Mouse (Mus musculus) MEL (cell line): Measurements from ENCODE around the gene Fam20b. TPM values are rescaled to one million over a fixed set of nuclear protein-coding genes. Genes with fewer than 3 reads are reported as not detected.

Source experiments
- DNase-seq: peaks from one replicate; pipeline ENCODE4 v3.0.0; 2011; ENCODE audit warnings: low read depth, low spot score
- H3K27ac ChIP-seq: 2 replicates; pipeline ENCODE4 v1.5.1; 2012; ENCODE audit warnings: low read depth, mild to moderate bottlenecking, control low read depth, low read length, moderate library complexity; ENCODE audit not compliant: control insufficient read depth
- H3K27me3 ChIP-seq, 2 experiments: fragments of 150-350 bp in 1 of 2; sonication (generic) in 1 of 2; 2 replicates each; pipeline ENCODE4 v1.6.1; 2012; ENCODE audit warnings: low read length in 2 of 2, mild to moderate bottlenecking in 2 of 2, improper control_type of control experiment in 1 of 2, moderate library complexity in 1 of 2; ENCODE audit not compliant: insufficient read depth in 2 of 2, control insufficient read depth in 1 of 2
- H3K36me3 ChIP-seq, 2 experiments: 2 replicates each; pipeline ENCODE4 v1.6.1; 2012 to 2014; ENCODE audit warnings: low read length in 2 of 2, improper control_type of control experiment in 1 of 2, inconsistent platforms in 1 of 2, mild to moderate bottlenecking in 1 of 2; ENCODE audit not compliant: insufficient read depth in 2 of 2, control insufficient read depth in 1 of 2
- H3K4me1 ChIP-seq, 2 experiments: fragments of 150-350 bp in 1 of 2; sonication (generic) in 1 of 2; 2 replicates each; pipeline ENCODE4 v1.6.1; 2012; ENCODE audit warnings: low read length in 2 of 2, improper control_type of control experiment in 1 of 2, mild to moderate bottlenecking in 1 of 2; ENCODE audit not compliant: insufficient read depth in 2 of 2, control insufficient read depth in 1 of 2
- H3K4me3 ChIP-seq, 2 experiments: fragments of 150-350 bp in 1 of 2; sonication (generic) in 1 of 2; 2 replicates each; pipeline ENCODE4 v1.5.1; 2012; ENCODE audit warnings: low read depth in 2 of 2, low read length in 2 of 2, mild to moderate bottlenecking in 2 of 2, moderate library complexity in 2 of 2, control low read depth in 1 of 2, improper control_type of control experiment in 1 of 2; ENCODE audit not compliant: control insufficient read depth in 1 of 2, insufficient read depth in 1 of 2
- H3K79me2 ChIP-seq: 2 replicates; pipeline ENCODE4 v1.6.1; 2012; ENCODE audit warnings: mild to moderate bottlenecking, low read length, moderate library complexity; ENCODE audit not compliant: control insufficient read depth, poor library complexity, insufficient read depth
- H3K9ac ChIP-seq: 2 replicates; pipeline ENCODE4 v1.6.1; 2012; ENCODE audit warnings: low read depth, mild to moderate bottlenecking, control low read depth, low read length, moderate library complexity; ENCODE audit not compliant: control insufficient read depth, poor library complexity, severe bottlenecking
- H3K9me3 ChIP-seq: fragments of 150-350 bp; sonication (generic); replicated peaks from 2 replicates; pipeline ENCODE4 v1.6.1; 2012; ENCODE audit warnings: mild to moderate bottlenecking, low read length, improper control_type of control experiment, moderate library complexity; ENCODE audit not compliant: insufficient read depth
- CHD1 ChIP-seq: IDR thresholded peaks from 2 replicates; pipeline ENCODE4 v1.6.1; 2012; ENCODE audit warnings: low read depth, mild to moderate bottlenecking, inconsistent platforms, low read length, improper control_type of control experiment
- CTCF ChIP-seq, 3 experiments: IDR thresholded peaks in 2 of 3; conservative IDR thresholded peaks in 1 of 3; 2 replicates each; pipeline ENCODE4 v1.5.1; 2011 to 2012; ENCODE audit warnings: low read length in 3 of 3, low read depth in 2 of 3, mild to moderate bottlenecking in 2 of 3, improper control_type of control experiment in 1 of 3, inconsistent platforms in 1 of 3, mixed read lengths in 1 of 3, moderate library complexity in 1 of 3; ENCODE audit not compliant: control insufficient read depth in 1 of 3, insufficient read depth in 1 of 3, poor library complexity in 1 of 3, severe bottlenecking in 1 of 3
- E2F4 ChIP-seq: IDR thresholded peaks from 2 replicates; pipeline ENCODE4 v1.6.1; 2011; ENCODE audit warnings: low read depth, low read length, improper control_type of control experiment, borderline replicate concordance
- ELF1 ChIP-seq: IDR thresholded peaks from 2 replicates; pipeline ENCODE4 v1.6.1; 2014; ENCODE audit warnings: low read depth, mild to moderate bottlenecking, inconsistent platforms, low read length, improper control_type of control experiment, moderate library complexity
- EP300 ChIP-seq, 2 experiments: IDR thresholded peaks; 2 replicates each; pipeline ENCODE4 v1.6.1; 2011; ENCODE audit warnings: improper control_type of control experiment in 2 of 2, low read length in 2 of 2, low read depth in 1 of 2, mild to moderate bottlenecking in 1 of 2
- ETS1 ChIP-seq: IDR thresholded peaks from 2 replicates; pipeline ENCODE4 v1.6.1; 2012; ENCODE audit warnings: low read depth, mild to moderate bottlenecking, inconsistent platforms, low read length, improper control_type of control experiment, moderate library complexity
- GABPA ChIP-seq: IDR thresholded peaks from 2 replicates; pipeline ENCODE4 v1.6.1; 2012; ENCODE audit warnings: low read depth, mild to moderate bottlenecking, inconsistent platforms, low read length, improper control_type of control experiment, moderate library complexity
- JUND ChIP-seq: IDR thresholded peaks from 2 replicates; pipeline ENCODE4 v1.6.1; 2011; ENCODE audit warnings: low read depth, mild to moderate bottlenecking, improper control_type of control experiment, low read length
- KAT2A ChIP-seq: conservative IDR thresholded peaks from 2 replicates; pipeline ENCODE4 v1.6.1; 2012; ENCODE audit warnings: low read depth, low read length, improper control_type of control experiment, inconsistent platforms
- MEF2A ChIP-seq: IDR thresholded peaks from 2 replicates; pipeline ENCODE4 v1.6.1; 2014; ENCODE audit warnings: low read depth, mild to moderate bottlenecking, inconsistent platforms, low read length, improper control_type of control experiment; ENCODE audit not compliant: poor library complexity, insufficient replicate concordance, severe bottlenecking; ENCODE audit errors: extremely low read depth
- MXI1 ChIP-seq: IDR thresholded peaks from 2 replicates; pipeline ENCODE4 v1.6.1; 2011; ENCODE audit warnings: mild to moderate bottlenecking, low read depth, low read length, improper control_type of control experiment
- MYB ChIP-seq: IDR thresholded peaks from 2 replicates; pipeline ENCODE4 v1.6.1; 2011; ENCODE audit warnings: mild to moderate bottlenecking, low read depth, low read length, improper control_type of control experiment
- NELFE ChIP-seq: IDR thresholded peaks from 2 replicates; pipeline ENCODE4 v1.6.1; 2011; ENCODE audit warnings: low read depth, low read length, improper control_type of control experiment
- POLR2AphosphoS2 ChIP-seq: IDR thresholded peaks from 2 replicates; pipeline ENCODE4 v1.6.1; 2011; ENCODE audit warnings: low read length, improper control_type of control experiment
- RCOR1 ChIP-seq: IDR thresholded peaks from 2 replicates; pipeline ENCODE4 v1.6.1; 2012; ENCODE audit warnings: low read depth, mild to moderate bottlenecking, inconsistent platforms, low read length, improper control_type of control experiment
- SIN3A ChIP-seq: IDR thresholded peaks from 2 replicates; pipeline ENCODE4 v1.6.1; 2012; ENCODE audit warnings: low read length, improper control_type of control experiment, inconsistent platforms
- TBP ChIP-seq: IDR thresholded peaks from 2 replicates; pipeline ENCODE4 v1.8.0; 2011; ENCODE audit warnings: low read depth, low read length, improper control_type of control experiment
- UBTF ChIP-seq: IDR thresholded peaks from 2 replicates; pipeline ENCODE4 v1.6.1; 2012; ENCODE audit warnings: low read depth, mild to moderate bottlenecking, inconsistent platforms, low read length, improper control_type of control experiment, moderate library complexity, borderline replicate concordance; ENCODE audit not compliant: insufficient read depth
- USF2 ChIP-seq, 2 experiments: IDR thresholded peaks; 2 replicates each; pipeline ENCODE4 v1.6.1; 2011 to 2012; ENCODE audit warnings: improper control_type of control experiment in 2 of 2, low read length in 2 of 2, borderline replicate concordance in 1 of 2, inconsistent platforms in 1 of 2, low read depth in 1 of 2, mild to moderate bottlenecking in 1 of 2; ENCODE audit not compliant: insufficient read depth in 1 of 2
- ZMIZ1 ChIP-seq: IDR thresholded peaks from 2 replicates; pipeline ENCODE4 v1.6.1; 2012; ENCODE audit warnings: low read depth, mild to moderate bottlenecking, inconsistent platforms, low read length, improper control_type of control experiment, moderate library complexity
- polyA plus RNA-seq, 2 experiments: library from polyadenylated mRNA; stranded (reverse) in 1 of 2; unstranded in 1 of 2; fragments of >175 nt in 1 of 2; fragments of >200 nt in 1 of 2; gene quantifications; 2 replicates each; pipeline versions ENCODE4 v1.2.1 to v1.2.4; 2012; ENCODE audit warnings: low replicate concordance in 2 of 2, low read depth in 1 of 2; ENCODE audit not compliant: insufficient read length in 2 of 2, insufficient read depth in 1 of 2, missing spikeins in 1 of 2
- total RNA-seq: library from RNA; depleted of rRNA; stranded (reverse); fragments of 300-350 nt; gene quantifications from 2 replicates; pipeline ENCODE4 v1.2.3, GENCODE M21; 2012

Fam20b gene
- total and polyA plus RNA-seq, 3 experiments, result 19.6 to 22.0 TPM; not detected in 1

DNA sequence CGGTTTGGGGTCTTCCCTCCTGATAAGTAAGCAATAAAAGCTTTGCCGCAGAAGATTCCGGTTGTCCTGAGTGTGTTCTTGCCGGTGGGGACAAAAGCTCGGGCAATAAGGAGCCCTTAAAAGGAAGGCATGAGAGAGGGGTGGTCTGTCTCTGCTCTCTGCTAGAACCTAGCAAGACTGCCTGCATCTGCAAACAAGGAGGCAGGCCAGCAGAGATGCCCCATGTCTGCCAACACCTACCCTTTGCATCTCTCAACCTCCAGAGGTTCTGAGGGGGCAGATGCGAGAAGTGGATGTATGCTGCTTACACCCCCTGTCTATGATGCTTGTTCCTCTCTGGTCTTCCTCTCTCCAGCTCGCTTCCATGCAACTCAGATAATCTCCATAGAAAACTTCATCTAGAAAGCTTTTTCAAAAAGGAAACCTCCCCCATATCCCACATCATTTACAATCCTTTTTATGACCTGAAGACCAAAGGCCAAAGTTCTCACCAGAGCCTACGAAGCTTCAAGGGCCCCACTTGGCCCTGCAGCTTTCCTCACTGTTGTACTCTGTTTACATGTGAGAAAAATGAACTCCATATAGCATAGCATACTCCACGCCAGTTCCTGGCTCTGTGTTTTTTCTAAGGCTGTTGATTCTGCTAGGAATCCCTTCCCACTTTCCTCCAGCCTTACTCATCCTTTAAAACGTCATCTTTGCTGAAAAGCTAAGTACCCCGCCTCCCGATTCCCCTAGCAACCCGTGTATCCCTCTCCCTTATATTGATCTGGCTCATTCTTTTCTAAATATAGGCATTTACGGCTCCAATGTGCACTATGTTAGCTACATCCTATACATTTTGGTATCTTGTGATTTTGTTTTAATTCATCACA, 8.6 kb upstream of the Fam20b start:
- no peak for DNase-seq
- H3K9ac ChIP-seq, result no peak overlapping the region
- no peaks in the 10 kb centered on the region for H3K79me2 ChIP-seq
- no peak overlapping the region for H3K4me3 ChIP-seq
- H3K27ac ChIP-seq, result no peak overlapping the region
- no peaks in the 10 kb centered on the region for H3K36me3 ChIP-seq
- TF ChIP-seq E2F4, result no peak
- no peak for TF ChIP-seq MEF2A
- TF ChIP-seq MXI1, result no peak
- TF ChIP-seq POLR2AphosphoS2, result no peak
- no peak for TF ChIP-seq CTCF (IDR thresholded peaks at IDR 0.05 in 2 of 3, conservative IDR thresholded peaks at IDR 0.05 in 1 of 3; ENCODE audit: control insufficient read depth in 1 of 3, insufficient read depth in 1 of 3, low read depth in 2 of 3, low read length in 3 of 3, poor library complexity in 1 of 3, severe bottlenecking in 1 of 3)
- TF ChIP-seq UBTF, result no peak
- TF ChIP-seq NELFE, result no peak
- no peak for TF ChIP-seq RCOR1
- TF ChIP-seq CHD1, result no peak
- no peak for TF ChIP-seq USF2 (IDR thresholded peaks at IDR 0.05; ENCODE audit: borderline replicate concordance in 1 of 2, insufficient read depth in 1 of 2, low read depth in 1 of 2, low read length in 2 of 2)
- TF ChIP-seq MYB, result no peak
- no peak for TF ChIP-seq KAT2A
- TF ChIP-seq JUND, result no peak
- TF ChIP-seq SIN3A, result no peak
- no peak for TF ChIP-seq ELF1
- TF ChIP-seq, all 39 proteins: peak for 0
- no peaks in the 10 kb centered on the region; a peak in 1 of 4 replicates for H3K27me3 ChIP-seq
- no peaks in the 10 kb centered on the region for H3K9me3 ChIP-seq
- H3K4me1 ChIP-seq, result 0 out of 4 replicates have a peak, but pooled peaks cover 0 to 4% of the 10 kb centered on the region in 2 experiments

GRCm38 (mm10) chr1:156722089-156722488, 3.2 kb upstream of the Fam20b start:
- peaks cover 0 to 14% of the 10 kb centered on the region in 2 experiments; a peak in 2 of 4 replicates for H3K36me3 ChIP-seq
- TF ChIP-seq GABPA, result no peak
- no peak for TF ChIP-seq ETS1
- TF ChIP-seq EP300 (IDR thresholded peaks at IDR 0.05; ENCODE audit: low read depth in 1 of 2, low read length in 2 of 2), result 0 out of 4 replicates have a peak, but pooled peaks of 1 of the 2 experiments have one; percentile 19
- TF ChIP-seq ZMIZ1, result no peak
- no peak for TF ChIP-seq MXI1
- no peak for TF ChIP-seq USF2 (IDR thresholded peaks at IDR 0.05; ENCODE audit: borderline replicate concordance in 1 of 2, insufficient read depth in 1 of 2, low read depth in 1 of 2, low read length in 2 of 2)
- TF ChIP-seq TBP, result 0 out of 2 replicates have a peak, but pooled peaks have one; percentile 16
- TF ChIP-seq, all 39 proteins: peak for 2
- Histone ChIP-seq H3K9ac (peak overlapping the region; percentile 43), H3K4me3 (peak overlapping the region; percentile 12 to 48), H3K27ac (peak overlapping the region; percentile 58), H3K9me3 (no peaks in the 10 kb centered on the region), H3K4me1 (peaks cover 6 to 28% of the 10 kb centered on the region in 2 experiments; a peak in 3 of 4 replicates), H3K27me3 (no peaks in the 10 kb centered on the region), H3K79me2 (peaks cover 8% of the 10 kb centered on the region)
- peak; percentile 53 for DNase-seq
